Mouse (Mus musculus) forebrain, embryonic 15.5 days (tissue): ENCODE measurements around the gene Thoc6. TPM values are rescaled to one million over a fixed set of nuclear protein-coding genes. Genes with fewer than 3 reads are reported as not detected.

Experiments used
- ATAC-seq: fragments of 200-750 bp; cut with Nextera tagmentation; replicated peaks from 2 replicates; pipeline ENCODE4 v1.8.0; 2017; ENCODE audit warnings: mild to moderate bottlenecking, moderate TSS enrichment, moderate library complexity
- H3K27ac ChIP-seq: fragments of 300-500 bp; sonication (generic); replicated peaks from 2 replicates; pipeline ENCODE4 v1.5.1; 2015; ENCODE audit warnings: mild to moderate bottlenecking, inconsistent platforms
- H3K27me3 ChIP-seq: fragments of 300-500 bp; sonication (generic); 2 replicates; pipeline ENCODE4 v1.6.1; 2015; ENCODE audit warnings: inconsistent platforms
- H3K36me3 ChIP-seq: fragments of 300-500 bp; sonication (generic); 2 replicates; pipeline ENCODE4 v1.6.1; 2015; ENCODE audit warnings: mild to moderate bottlenecking, inconsistent platforms
- H3K4me1 ChIP-seq: fragments of 300-500 bp; sonication (generic); 2 replicates; pipeline ENCODE4 v1.6.1; 2015; ENCODE audit warnings: inconsistent platforms
- H3K4me2 ChIP-seq: fragments of 300-500 bp; sonication (generic); replicated peaks from 2 replicates; pipeline ENCODE4 v1.6.1; 2015; ENCODE audit warnings: mild to moderate bottlenecking, inconsistent platforms
- H3K4me3 ChIP-seq: fragments of 300-500 bp; sonication (generic); 2 replicates; pipeline ENCODE4 v1.5.1; 2015; ENCODE audit warnings: mild to moderate bottlenecking, inconsistent platforms
- H3K9ac ChIP-seq: fragments of 300-500 bp; sonication (generic); replicated peaks from 2 replicates; pipeline ENCODE4 v1.6.1; 2015; ENCODE audit warnings: mild to moderate bottlenecking, inconsistent platforms
- H3K9me3 ChIP-seq: fragments of 300-500 bp; sonication (generic); 2 replicates; pipeline ENCODE4 v1.6.1; 2016; ENCODE audit warnings: inconsistent platforms
- WGBS: fragments of 180-500 bp; shearing (Covaris S2); methylation state at CpG from one replicate; pipeline ENCODE4 v1.1.7; 2015; ENCODE audit warnings: mixed read lengths; 5-methylcytosine and 5-hydroxymethylcytosine counted together
- polyA plus RNA-seq: library from polyadenylated mRNA; unstranded; fragments of >200 nt; fragmentation: Nextera tagmentation; extraction: Ambion mirVana; gene quantifications from 2 replicates; pipeline ENCODE4 v1.2.1, GENCODE M21; 2015

The Thoc6 gene
- polyA plus RNA-seq, 1 experiment from 2014 or later: 39.5 TPM

DNA sequence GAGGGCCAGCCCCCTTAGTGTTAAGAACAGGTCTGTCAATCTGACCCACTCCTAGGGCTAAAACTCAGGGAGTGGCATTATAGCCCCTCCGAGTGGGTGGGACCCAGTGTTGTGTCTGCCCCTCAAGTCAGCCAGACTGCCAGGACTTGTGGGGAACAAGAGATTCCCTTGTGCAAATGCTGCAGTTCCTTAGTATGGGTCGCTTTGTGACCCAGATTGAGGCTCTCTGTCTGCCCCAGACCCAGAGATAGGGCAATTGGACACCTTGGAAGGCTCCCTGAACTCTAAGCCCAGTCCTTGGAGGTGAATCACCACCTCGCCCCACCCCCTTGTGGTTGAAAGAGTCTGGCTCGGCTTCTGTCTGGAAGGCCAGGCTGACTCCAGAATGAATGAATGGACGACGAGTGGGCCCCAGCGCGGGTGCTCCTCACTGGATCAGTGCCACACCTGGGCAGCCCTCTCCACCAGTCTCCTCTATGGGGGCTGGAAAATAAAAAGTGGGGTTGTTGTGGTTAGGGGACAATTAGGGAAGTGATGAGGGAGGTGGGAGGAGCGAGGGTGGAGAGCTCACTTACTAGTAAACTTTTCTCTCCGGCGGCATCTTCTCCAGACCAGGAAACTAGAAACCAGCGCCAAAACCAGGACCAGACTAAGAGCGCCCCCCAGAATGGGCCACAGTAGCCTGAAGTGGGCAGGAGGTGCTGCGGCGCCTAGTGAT is 2.0 kb upstream of the Thoc6 start:
- no peaks in the 10 kb centered on the region for H3K36me3 ChIP-seq
- peak overlapping the region; percentile 78 for H3K4me2 ChIP-seq
- peak overlapping the region; percentile 47 for H3K4me3 ChIP-seq
- H3K27me3 ChIP-seq: peaks cover 34% of the 10 kb centered on the region
- H3K9me3 ChIP-seq: no peaks in the 10 kb centered on the region
- ATAC-seq: no peak
- H3K27ac ChIP-seq: no peak overlapping the region
- WGBS: 15% methylated on average over 14 of the region's 15 CpGs
- H3K9ac ChIP-seq: no peak overlapping the region
- peaks cover 49% of the 10 kb centered on the region for H3K4me1 ChIP-seq

DNA sequence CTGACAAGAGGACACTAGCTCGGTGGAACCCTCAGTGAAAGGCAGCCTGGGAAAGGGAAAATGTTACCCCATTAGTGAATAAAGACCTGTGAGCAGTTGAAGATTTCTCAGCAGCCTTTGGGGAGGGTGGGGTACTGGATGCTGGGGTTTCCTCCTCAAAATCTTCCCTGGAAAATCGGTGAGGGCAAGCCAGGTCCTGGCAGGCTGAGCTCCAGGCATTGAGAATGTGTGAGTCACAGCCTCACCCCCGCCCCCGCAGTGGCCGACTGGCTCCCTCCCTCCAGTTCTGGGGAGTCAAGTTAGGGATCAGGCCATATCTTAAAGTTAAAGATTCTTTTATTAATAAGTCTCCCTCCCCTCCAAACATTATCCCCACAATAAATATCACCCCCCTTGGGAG is 1.4 kb upstream of the Thoc6 start:
- H3K36me3 ChIP-seq: no peaks in the 10 kb centered on the region; the same call in 1 of the 2 replicates
- 48% methylated on average over 5 of the region's 5 CpGs for WGBS
- H3K9ac ChIP-seq: no peak overlapping the region
- ATAC-seq: no peak
- H3K4me3 ChIP-seq: peak overlapping the region; percentile 69; the same call in 1 of the 2 replicates
- peaks cover 49% of the 10 kb centered on the region for H3K4me1 ChIP-seq
- H3K27me3 ChIP-seq: peaks cover 29% of the 10 kb centered on the region
- no peaks in the 10 kb centered on the region for H3K9me3 ChIP-seq
- H3K27ac ChIP-seq: no peak overlapping the region
- H3K4me2 ChIP-seq: peak overlapping the region; percentile 59; the same call in 1 of the 2 replicates

DNA sequence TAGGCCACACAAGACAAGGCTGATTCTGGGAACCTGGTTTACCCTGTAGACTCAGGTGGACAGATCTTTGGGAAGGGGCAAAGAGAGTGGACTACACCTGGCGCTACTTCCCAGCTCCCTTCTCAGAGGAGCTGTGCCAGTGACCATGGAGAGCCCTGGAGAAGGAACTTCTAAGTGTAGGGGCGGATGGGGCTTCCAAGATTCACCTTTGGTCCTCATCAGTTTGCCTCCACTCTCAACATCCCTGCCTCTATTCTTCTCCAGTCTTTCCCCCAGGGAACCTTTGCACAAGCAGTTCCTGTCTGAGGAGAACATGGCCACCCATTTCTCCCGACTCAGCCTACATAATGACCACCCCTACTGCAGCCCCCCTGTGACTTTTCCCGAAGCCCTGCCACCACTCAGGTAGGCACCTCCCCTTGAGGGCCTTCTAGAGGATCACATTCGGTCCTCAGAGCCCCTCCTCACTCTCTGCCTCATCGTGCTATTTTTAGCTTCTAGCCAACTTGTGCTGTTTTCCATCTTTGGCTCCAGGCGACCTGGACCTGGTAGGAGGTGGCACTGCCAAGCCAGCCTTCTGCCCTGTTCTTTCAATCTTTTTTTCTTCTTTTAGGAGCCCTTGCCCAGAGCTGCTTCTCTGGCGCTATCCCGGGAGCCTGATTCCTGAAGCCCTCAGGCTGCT is 730 bp upstream of the Thoc6 start:
- H3K4me1 ChIP-seq: peaks cover 46% of the 10 kb centered on the region

DNA sequence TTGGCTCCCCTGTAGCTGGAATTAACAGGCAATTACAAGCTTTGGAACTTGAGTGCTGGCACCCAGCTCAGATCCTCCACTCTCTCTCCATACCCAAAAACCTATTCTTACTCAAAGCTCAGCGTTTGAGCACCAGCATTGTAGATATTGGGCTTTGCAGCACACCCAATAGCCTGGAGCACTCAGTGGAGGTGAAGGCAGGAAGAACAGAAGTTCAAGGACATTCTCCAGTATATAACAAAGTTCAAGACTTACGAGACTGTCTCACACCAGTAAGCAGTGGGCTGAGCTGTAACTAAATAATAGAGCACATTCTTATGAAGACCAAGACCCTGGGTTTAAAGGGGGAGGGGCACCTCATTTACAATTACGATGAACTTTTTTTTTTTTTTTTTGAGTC is 921 bp downstream of the Thoc6 start:
- H3K36me3 ChIP-seq: peaks cover 5% of the 10 kb centered on the region; the same call in 1 of the 2 replicates
- H3K27me3 ChIP-seq: peaks cover 11% of the 10 kb centered on the region; the same call in 1 of the 2 replicates
- H3K4me3 ChIP-seq: peak overlapping the region; percentile 69
- 0 out of 2 replicates have a peak overlapping the region, but pooled peaks have one; percentile 61 for H3K9ac ChIP-seq
- no peak overlapping the region for H3K27ac ChIP-seq
- H3K4me1 ChIP-seq: peaks cover 42% of the 10 kb centered on the region
- ATAC-seq: no peak; the same call in 1 of the 2 replicates
- peak overlapping the region; percentile 59 for H3K4me2 ChIP-seq
- H3K9me3 ChIP-seq: no peaks in the 10 kb centered on the region
- WGBS: 66% methylated on average over 3 of the region's 3 CpGs

More for the DNA sequence above, 730 bp upstream of the Thoc6 start:
- Histone ChIP-seq H3K9me3 (no peaks in the 10 kb centered on the region), H3K36me3 (no peaks in the 10 kb centered on the region; the same call in 1 of the 2 replicates), H3K27ac (no peak overlapping the region), H3K4me2 (peak overlapping the region; percentile 59), H3K4me3 (peak overlapping the region; percentile 69), H3K27me3 (peaks cover 22% of the 10 kb centered on the region), H3K9ac (peak overlapping the region; percentile 61)
- no peak for ATAC-seq
- 40% methylated on average over 9 of the region's 9 CpGs for WGBS

DNA sequence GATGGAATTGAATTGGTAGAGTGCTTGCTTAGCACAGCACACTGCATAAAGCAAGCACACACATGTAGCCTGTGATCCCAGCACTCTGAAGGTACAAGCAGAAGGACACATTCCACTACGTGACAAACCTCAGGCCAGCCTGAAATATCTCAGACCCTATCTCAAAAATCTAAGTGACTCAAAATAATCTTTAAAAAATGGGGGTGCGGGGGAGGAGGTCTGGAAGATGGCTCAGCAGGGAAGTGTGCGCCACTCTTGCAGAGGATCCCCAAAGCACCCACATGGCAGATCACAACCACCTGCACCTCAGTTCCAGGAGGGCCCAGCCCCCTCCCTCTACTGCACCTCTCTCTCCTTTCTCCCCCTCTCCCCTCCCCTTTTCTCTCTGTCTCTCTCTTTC is 2.2 kb downstream of the Thoc6 start:
- H3K27ac ChIP-seq: no peak overlapping the region
- 97% methylated on average over 3 of the region's 3 CpGs for WGBS
- no peaks in the 10 kb centered on the region for H3K9me3 ChIP-seq
- no peak overlapping the region for H3K4me2 ChIP-seq
- no peak for ATAC-seq
- H3K36me3 ChIP-seq: peaks cover 7% of the 10 kb centered on the region; the same call in 1 of the 2 replicates
- H3K4me3 ChIP-seq: no peak overlapping the region
- H3K4me1 ChIP-seq: peaks cover 34% of the 10 kb centered on the region
- H3K9ac ChIP-seq: no peak overlapping the region
- H3K27me3 ChIP-seq: peaks cover 11% of the 10 kb centered on the region; the same call in 1 of the 2 replicates

DNA sequence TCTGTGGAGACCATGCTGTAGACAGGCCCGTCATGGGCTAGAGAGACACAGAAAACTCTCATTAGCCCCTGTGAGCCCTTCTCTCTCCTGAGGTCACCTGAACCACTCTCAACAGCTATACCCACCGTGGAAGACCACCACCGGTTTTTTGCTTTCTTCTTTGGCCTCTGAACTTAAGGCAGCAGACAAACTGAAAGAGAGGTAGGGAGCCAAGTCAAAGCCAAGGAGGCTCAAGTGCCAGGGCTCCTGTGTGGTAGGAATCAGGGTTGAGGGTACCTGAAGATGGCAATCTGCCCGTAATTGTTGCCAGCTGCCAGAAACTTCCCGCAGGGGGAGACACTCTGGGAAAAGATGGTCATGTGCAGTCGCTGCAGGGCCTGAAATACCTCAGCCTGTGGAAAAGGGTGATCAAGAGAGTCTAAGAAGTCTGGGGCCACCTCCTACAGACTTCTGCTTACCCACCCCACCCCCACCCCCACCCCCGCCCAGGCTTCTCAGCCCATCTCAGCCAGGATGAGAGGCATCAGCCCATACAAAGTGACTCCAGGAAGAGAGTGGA is 3.1 kb downstream of the Thoc6 start:
- WGBS: 86% methylated on average over 7 of the region's 7 CpGs
- Histone ChIP-seq H3K4me2 (no peak overlapping the region), H3K27ac (no peak overlapping the region), H3K27me3 (0 out of 2 replicates have a peak, but pooled peaks cover 3% of the 10 kb centered on the region), H3K36me3 (peaks cover 8% of the 10 kb centered on the region; the same call in 1 of the 2 replicates), H3K9me3 (no peaks in the 10 kb centered on the region), H3K9ac (no peak overlapping the region), H3K4me3 (no peak overlapping the region), H3K4me1 (peaks cover 24% of the 10 kb centered on the region)
- ATAC-seq: no peak

DNA sequence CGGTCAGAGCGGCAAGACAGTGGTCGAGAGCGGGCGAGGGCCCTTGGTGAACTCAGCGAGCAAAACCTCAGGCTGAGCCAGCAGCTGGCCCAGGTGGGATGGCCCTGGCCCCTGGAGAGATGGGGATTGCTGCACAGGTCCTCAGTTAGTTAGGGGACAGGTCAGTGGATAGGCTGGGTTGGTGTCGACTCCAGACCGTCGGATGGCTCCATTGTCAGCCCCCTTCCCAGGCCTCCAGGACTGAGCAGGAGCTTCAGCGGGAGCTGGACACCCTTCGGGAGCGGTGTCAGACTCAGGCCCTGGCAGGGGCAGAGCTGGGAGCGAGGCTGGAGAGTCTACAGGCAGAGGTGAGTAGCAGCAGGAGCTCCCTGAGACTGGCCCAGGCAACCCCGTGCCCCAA is 8.2 kb downstream of the Thoc6 start:
- no peak overlapping the region for H3K4me3 ChIP-seq
- peaks cover 27% of the 10 kb centered on the region for H3K27me3 ChIP-seq
- 80% methylated on average over 14 of the region's 14 CpGs for WGBS
- no peak overlapping the region for H3K9ac ChIP-seq
- peaks cover 8% of the 10 kb centered on the region; the same call in 1 of the 2 replicates for H3K36me3 ChIP-seq
- ATAC-seq: no peak
- H3K27ac ChIP-seq: no peak overlapping the region
- no peaks in the 10 kb centered on the region for H3K9me3 ChIP-seq
- H3K4me2 ChIP-seq: no peak overlapping the region
- 0 out of 2 replicates have a peak, but pooled peaks cover 2% of the 10 kb centered on the region for H3K4me1 ChIP-seq

DNA sequence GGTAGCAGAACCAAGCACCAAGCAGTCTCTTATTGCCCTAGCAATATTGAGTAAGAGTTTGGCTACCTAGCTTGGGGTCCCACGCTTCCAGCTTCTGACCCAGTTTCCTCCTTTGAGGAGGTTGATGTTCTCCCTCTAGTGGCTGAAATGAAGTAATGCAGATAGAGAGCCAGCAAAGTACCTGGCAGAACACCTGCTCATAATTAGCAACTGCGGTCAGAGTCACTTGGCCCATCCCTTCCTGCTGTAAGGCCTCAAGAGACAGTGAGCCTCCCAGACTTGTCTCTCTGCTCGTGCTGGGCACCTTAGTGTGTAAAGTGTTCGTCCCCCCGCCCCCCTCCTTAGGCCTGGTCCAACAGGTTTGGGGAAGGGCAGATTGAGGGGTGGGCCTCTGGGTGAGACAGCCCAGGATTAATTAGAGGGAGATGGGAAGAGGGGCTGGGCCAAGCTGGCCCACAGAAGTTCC is 9.1 kb downstream of the Thoc6 start:
- Histone ChIP-seq H3K4me1 (0 out of 2 replicates have a peak, but pooled peaks cover 5% of the 10 kb centered on the region), H3K27me3 (peaks cover 36% of the 10 kb centered on the region), H3K9ac (no peak overlapping the region), H3K4me3 (no peak overlapping the region), H3K4me2 (no peak overlapping the region), H3K36me3 (peaks cover 8% of the 10 kb centered on the region; the same call in 1 of the 2 replicates), H3K9me3 (no peaks in the 10 kb centered on the region), H3K27ac (no peak overlapping the region)
- 7% methylated on average over 5 of the region's 5 CpGs for WGBS
- peak; percentile 31; the same call in 1 of the 2 replicates for ATAC-seq

DNA sequence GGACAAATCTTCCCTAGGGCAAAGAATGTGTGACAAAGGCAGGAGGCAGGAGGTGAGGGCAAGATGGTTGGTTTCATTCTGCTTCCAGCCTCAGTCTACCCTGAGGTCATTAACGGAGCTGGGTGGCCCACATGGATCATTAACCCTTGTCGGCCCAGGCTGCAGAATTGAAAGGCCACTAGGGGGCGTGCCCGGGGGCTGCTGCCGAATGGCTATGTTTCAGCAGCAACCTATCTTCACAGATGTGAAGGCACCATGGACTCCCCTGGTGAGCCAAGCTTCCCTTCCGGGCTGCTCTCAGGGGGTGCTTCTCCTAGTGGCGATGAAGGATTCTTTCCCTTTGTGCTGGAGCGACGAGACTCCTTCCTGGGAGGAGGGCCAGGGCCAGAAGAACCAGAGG is 12.2 kb downstream of the Thoc6 start:
- peaks cover 41% of the 10 kb centered on the region for H3K27me3 ChIP-seq
- WGBS: 3% methylated on average over 9 of the region's 9 CpGs
- H3K4me1 ChIP-seq: 0 out of 2 replicates have a peak, but pooled peaks cover 5% of the 10 kb centered on the region

DNA sequence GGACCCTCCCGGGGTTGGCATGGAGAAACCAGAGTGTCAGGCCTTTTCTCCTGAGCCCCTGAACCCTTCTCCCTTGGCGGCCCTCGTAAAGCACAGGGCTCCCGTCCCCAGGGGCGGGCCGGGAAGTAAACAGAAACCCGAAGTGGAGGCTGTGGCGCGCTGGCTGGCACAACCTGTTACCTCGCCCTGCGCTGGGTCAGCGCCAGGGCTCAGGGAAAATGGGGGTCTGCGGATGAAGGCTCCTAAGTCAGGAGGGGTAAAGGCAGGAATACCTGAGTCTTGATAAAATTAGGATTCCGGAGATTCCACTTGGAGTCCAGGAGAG is 12.8 kb downstream of the Thoc6 start:
- Histone ChIP-seq H3K36me3 (no peaks in the 10 kb centered on the region), H3K4me2 (no peak overlapping the region), H3K9ac (no peak overlapping the region), H3K4me1 (0 out of 2 replicates have a peak, but pooled peaks cover 5% of the 10 kb centered on the region), H3K27me3 (peaks cover 41% of the 10 kb centered on the region), H3K9me3 (no peaks in the 10 kb centered on the region), H3K27ac (no peak overlapping the region), H3K4me3 (no peak overlapping the region)
- WGBS: 2% methylated on average over 14 of the region's 14 CpGs
- no peak for ATAC-seq

More for the DNA sequence above, 12.2 kb downstream of the Thoc6 start:
- H3K9me3 ChIP-seq: no peaks in the 10 kb centered on the region
- H3K4me2 ChIP-seq: no peak overlapping the region
- no peak overlapping the region for H3K27ac ChIP-seq
- H3K4me3 ChIP-seq: no peak overlapping the region
- H3K9ac ChIP-seq: no peak overlapping the region
- H3K36me3 ChIP-seq: 0 out of 2 replicates have a peak, but pooled peaks cover 1% of the 10 kb centered on the region
- ATAC-seq: no peak

DNA sequence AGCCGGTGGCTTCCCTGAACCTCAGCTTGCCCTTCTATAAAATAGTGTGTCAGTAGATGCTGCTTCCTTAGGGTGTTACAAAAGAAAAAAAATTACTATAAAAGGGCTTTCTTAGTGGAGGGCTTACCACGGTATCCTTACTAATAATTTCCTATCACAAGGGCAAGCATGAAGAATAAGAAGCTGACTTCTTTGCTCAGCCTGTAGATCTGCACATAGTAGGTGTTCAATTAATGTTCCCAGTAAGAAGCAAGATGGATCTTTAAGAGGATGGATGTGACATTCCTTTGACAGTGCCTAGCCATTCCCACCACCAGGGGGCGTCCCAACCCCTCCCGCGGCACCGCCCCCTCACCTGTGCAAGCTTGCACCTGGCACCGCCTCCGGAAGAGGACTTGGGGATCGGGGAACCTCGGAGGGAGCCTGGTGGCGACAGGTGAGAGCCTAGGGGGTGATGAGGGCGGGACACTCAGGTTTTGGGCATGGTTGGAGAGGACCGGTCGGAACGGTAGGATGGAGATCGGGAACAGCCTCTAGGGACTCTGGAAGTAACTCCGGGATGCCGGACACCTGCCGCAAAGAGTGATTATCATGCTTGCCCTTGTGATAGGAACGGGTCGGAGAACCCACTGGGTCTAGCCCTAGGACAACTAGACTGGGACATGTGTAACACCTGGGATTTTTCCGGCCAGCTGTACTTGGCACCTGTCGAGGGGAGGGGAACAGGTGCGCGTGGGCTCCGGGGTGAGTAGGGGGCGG is 13.4 kb downstream of the Thoc6 start, which contains the start of gene Bicdl2:
Gene Bicdl2 (plus strand): TSS at position 390 of the 759 bp plus-strand sequence.
- Histone ChIP-seq H3K4me1 (0 out of 2 replicates have a peak, but pooled peaks cover 5% of the 10 kb centered on the region), H3K27ac (no peak within 1 kb of the TSS), H3K27me3 (peaks cover 41% of the 10 kb centered on the region), H3K4me3 (no peak within 1 kb of the TSS), H3K9ac (no peak within 1 kb of the TSS), H3K36me3 (no peaks in the 10 kb centered on the region), H3K4me2 (no peak within 1 kb of the TSS), H3K9me3 (no peaks in the 10 kb centered on the region)
- WGBS: 5% methylated on average over 27 of the region's 27 CpGs
- ATAC-seq: no peak
